Mouse (Mus musculus): Measurements from ENCODE around the gene Trip6.
A peak's percentile ranks its signal among the peaks of the same experiment; 100 is the strongest.

Trip6 gene

DNA sequence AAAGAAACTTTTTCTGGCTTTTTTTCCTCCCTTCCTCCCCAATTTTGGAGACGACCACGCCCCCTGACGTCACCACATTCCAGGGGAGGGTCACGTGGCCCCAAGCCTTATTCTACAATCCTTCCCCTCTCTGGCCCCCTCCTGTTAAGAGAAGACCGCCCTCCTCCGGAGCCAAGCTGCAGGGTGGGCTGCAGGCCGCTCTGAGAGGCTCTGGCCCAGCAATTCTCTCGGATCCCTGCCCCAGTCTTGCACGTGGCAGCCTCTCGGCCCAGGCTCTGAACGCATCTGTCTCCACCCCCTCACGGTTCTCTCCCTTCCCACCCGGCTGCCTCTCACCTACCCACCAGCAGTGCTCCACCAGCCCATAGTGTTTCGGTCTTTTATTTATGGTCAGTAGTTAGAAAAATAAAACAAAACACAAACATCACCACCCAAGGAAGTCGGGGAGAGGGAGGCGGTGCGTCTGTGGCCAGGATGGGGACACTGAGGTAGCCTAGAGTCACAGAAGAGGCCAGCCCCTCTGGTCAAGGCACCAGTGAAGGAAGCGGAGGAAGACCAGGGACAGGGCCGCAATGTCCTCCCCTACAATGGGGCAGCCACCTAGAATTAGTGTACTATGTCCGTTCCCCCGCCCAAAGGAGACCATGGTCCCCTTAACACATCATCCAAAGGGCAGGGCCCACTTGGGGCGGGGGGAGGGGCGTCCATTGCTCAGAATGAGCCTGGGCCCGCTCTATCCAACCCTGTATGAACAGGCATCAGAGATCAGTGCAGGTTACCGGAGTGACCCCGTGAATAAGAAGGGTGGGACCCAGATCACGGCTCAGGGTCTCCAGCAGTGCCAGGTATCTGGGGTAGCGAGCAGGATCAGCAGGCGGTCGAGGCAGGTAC is at the start of gene Trip6:
TSS of gene Trip6 (minus strand) at position 212 of the 891 bp plus-strand sequence.
- peak; percentile 95 for DNase-seq (ENCODE audit: low spot score)

DNA sequence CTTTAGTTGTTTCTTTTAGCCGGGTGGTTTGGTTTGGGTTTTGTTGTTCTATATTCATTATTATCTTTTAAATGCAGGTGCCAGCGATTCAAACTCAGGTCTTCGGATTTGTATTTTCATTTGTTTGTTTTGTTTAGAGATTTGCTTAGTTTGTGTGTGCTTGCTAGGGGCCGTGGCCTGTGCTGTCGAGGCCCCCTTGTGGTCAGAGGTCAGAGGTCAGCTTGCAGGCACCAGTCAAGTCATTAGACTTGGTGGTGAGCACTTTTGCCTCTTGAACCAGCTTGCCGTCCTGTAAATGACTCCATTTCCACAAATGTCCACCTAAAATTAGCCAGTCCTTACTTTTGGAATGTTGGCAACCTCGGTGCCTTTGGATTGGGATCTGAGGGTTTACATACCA is 44.2 kb upstream of the Trip6 start:
- DNase-seq (ENCODE audit: low spot score) = no peak

DNA sequence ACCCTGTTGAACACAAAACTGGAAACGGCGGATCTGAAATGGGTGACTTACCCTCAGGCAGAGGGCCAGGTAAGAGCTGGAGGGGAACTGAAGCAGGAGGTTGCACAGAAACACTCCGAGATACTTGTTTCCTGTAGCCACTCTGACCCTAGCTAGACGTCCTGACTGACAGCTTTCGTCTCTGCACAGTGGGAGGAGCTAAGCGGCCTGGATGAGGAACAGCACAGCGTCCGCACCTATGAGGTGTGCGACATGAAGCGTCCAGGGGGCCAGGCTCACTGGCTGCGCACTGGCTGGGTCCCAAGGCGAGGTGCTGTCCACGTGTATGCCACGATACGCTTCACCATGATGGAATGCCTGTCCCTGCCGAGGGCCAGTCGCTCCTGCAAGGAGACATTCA is 39.9 kb upstream of the Trip6 start:
- no peak for DNase-seq (ENCODE audit: low spot score)

DNA sequence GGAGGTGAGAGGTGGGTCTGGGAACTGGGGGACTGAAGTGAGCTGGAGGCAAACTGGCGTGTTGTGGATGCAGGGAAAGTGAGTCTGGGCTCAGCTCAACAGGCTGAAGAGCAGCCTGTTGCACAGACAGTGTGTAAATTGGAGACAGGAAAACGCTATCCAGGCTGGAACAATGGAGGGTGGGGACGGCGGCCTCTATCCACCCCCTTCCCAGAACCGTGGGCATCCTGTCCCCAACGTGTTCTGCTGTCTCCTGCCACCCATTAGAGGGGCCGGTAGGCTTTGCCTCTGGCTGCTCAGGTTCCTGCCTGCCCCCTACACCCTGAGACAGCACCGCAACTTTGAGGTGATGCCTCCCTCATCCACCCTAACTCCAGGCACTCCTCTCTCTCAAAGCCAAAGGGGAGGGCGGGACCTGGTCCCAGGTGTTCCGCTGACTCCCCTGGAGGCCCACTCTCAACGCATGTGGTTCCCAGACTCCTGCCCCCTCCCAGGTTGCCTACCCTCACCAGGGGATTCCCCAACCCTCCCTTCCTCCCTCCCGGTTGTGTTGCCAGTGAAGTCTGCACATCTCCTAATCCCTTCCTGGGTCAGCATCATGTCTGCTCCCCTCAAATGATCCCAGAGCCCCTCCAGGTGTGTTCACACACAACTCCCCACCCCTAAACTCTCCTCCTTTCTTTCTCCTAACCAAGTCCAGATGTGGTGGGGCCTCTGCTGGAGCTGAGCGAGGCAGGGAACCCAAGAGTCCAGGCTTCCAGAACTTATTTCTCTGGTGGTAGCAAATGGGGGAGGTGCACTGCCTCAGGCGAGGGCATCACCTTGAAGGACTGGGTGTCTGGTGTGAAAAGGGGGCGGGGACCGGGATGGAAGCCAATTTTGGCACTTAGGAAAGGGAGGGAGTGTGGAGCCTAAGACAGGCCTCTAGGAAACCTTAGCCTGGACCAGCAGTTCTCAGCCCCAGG is 38.1 kb upstream of the Trip6 start:
- DNase-seq (ENCODE audit: low spot score) = no peak

DNA sequence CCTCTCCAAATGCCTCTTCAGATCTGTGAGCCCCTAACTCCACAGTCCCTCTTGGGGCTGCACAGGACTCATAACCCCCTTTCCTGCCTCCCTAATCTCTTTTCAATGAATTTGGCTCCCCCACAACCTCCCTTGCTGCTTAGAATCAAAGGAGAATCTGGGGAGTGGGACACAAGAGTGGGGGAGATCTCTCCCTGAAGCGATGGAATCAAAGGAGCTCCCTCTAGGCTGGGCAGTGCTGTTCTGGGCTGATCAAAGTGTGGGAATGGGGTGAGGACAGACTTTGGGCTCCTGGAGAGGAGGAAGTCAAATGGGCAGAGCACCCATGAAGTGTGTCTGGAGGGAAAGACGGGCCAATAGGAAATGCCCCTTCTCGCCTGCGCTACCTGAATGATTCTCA is 37.2 kb upstream of the Trip6 start:
- no peak for DNase-seq (ENCODE audit: low spot score)

DNA sequence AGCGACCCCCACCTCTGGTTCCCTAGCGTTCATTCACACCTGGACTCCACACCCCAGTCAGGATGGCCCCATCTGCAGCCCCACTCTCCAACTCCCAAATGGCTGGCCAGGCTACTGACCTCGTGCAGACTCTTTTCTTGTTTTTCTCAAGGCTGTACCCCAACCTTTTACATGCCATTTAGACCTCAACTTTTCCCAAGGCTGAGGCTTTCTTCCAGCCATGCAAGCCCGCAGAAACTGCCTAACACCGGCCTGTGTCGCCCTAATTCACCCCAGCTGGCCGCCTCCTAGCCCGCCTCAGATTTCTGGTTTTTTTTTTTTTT is 36.8 kb upstream of the Trip6 start:
- DNase-seq (ENCODE audit: low spot score) = no peak

DNA sequence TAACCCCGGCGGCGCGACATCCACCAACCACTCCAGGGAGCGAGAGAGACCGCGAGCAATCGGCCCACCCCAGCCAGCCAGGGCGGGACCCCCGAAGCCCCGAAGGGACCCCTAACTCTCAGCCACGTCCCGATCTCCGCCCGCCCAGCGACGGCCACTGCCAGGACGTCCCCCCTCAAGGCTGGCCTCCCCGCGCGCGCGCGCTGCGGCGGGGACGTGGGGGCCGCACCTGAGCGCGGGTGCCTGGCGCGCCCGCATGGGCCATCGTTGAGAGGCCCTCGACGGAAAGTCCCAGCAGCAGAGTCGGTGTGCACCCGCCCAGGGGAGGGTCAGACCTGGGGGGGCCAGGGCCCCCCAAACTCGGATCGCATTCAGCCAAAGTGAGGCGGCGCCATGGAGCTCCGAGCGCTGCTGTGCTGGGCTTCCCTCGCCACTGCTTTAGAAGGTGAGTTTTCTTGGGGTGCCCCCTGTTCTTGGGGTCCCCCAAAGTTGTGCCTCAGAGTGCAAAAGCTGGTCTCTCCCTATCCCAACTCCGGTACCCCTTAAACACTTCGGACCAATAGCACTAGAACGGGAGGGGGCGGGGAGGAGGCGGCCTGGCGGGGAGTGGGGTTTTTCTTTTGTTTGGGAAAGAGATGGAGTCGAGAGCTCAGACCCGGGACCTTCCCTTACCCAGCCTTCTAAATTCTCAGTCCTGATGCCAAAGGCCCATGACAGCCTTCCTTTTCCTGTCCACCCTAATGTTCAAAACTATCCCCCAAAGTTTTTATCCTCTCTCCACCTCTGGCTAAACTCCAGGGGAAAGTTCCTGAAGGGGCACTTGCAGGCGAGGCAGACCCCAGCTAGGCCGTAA is 36.2 kb upstream of the Trip6 start:
- no peak for DNase-seq (ENCODE audit: low spot score)

DNA sequence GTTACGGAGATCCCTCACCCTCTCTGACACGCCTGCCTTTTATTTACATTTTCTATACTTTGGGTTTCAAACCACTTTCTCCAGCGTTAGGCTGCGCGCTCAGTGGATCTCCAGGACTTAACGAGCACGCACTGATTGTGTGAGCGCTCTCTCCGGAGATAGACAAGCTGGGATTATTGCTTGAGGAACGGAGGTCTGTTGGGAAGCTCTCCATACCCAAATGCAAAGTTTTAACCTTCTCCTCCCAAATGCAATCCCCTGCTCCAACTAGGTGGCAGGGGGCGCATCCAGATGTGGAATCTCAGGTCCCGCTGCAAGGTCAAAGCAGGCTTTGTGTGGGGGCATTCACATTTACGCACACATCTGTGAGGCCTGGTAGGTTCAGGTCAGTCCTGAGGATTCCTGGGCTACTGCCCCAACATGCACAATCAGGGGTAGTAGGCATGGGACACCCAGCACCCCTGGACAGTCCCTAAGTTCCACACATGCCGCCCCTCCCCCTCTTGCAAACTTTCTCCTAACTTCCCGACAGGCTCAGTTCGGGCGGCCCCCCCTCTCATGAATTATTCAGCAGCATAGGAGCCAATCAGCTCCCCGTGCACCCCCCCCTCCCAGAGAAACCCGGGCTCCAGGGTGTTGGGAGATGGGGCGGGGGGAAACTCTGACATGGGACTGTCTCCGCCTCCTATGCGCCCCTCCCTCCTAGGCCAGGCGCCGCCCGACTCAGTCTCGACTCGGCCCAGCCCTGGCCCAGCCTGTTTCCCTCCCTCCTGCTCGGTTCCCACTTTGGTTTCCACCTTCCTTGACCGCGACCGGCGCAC is 35.4 kb upstream of the Trip6 start, which contains the start of gene Ephb4:
TSS of gene Ephb4 (plus strand) at position 726 of the 821 bp plus-strand sequence.
- DNase-seq (ENCODE audit: low spot score) = peak; percentile 78

DNA sequence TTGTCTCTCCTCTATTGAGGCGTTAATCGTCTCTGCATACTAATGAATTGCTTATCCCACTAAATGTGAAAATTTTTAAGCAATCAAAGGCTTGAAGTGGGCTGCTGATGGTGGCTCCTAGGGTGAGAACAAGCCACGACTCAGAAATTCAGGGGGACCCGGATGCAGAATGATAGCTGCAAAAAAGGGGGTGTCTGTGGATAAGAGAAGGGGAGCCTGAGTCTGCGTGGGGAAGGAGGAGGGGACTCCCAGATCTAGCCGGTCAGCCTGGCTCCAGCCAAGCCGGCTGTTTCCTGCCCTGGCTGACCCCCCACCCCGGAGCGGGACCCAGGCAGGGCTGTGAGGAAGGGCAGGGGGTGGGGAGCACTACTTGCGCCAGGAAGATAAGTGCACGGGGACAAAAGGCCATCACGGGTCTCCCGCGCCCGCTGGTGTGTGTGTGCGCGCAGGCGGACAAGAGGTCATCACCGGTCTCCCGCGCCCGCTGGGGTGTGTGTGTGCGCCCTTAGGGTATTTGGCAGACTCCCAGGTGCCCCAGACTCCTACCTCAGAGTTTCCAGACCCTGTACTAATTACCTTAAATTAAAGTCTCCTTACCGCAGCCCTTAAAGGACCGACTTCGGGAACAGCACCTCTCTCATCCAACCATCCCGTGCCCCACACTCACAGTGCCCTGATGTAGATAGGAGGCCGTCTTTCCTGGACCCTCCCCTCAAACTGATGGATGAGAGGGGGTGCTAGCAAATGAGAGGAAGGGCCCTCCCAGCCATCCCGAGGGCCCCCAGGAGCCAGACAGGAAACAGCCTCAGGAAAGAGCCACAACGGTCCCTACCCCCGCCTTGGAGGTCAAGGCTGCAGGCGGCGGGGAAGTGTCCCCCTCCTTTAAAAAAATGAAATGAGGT is 34.5 kb upstream of the Trip6 start:
- no peak for DNase-seq (ENCODE audit: low spot score)

DNA sequence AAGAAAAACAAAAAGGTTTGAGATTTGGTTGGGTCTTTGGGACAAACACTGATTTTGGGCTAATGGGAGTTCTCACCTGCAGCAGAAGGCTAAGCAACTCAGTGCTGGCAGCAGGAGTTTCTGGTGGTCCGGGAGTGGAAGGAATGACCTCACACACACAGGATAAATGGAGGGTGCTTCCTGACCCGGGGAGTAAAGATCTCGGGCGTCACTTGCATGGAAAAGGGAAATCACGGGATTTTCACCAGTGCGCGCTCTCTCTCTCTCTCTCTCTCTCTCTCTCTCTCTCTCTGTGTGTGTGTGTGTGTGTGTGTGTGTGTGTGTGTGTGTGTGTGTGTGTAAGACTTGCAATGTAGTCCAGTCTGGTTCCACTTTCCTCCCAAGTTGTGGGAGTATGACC is 33.7 kb upstream of the Trip6 start:
- no peak for DNase-seq (ENCODE audit: low spot score)

DNA sequence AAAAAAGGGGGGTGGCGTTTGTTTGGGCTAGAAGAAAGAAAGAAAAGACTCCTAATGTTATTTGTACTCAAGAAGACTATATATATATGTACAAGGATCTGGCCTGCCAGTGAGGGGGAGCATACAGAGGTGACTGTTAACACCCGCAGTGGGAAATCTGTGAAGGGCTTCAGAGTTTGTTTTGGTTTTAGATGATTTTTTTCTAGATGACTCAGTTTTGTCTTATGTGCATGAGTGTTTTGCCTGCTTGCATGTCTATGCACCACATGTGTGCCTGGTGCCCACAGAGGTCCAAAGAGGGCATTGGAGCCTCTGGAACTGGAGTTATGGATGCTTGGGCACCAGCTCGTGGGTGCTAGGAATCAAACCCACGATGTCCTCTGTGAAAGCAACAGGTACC is 32.8 kb upstream of the Trip6 start:
- no peak for DNase-seq (ENCODE audit: low spot score)

DNA sequence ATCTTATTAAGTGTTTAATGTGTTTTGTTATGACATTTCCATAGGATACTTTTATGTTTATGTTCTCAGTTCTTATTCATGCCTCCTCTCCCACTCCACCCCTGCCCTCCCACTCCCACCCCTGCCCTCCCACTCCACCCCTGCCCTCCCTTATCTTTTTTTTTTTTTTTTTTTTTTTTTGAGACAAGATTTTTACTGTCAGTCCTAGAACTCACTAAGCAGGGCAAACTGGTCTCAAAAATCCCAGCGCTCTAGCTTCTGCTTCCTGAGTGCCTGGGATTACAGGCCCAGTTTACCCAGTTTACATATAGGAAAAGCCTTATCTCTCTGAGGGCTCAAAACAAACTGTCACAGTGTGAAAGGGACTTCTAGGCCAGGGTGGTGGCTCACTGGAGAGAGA is 32.2 kb upstream of the Trip6 start:
- no peak for DNase-seq (ENCODE audit: low spot score)

DNA sequence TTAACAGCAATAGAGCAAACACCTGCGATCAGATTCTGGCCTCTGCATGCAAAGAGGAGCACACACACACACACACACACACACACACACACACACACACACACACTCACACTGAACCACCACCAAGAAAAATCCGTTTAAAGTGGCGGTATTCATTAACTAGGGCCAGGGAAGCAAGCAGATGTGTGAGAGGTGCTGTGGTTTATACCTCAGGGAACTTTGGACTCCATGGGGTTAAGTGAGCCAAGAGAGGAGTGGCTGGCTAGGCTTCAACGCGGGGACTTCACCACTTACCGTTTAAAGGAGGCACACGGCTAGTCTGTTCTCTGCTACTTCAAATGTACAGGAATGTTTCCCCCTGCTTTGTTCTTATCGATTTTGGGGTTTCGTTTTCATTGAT is 31.6 kb upstream of the Trip6 start:
- DNase-seq (ENCODE audit: low spot score) = no peak

DNA sequence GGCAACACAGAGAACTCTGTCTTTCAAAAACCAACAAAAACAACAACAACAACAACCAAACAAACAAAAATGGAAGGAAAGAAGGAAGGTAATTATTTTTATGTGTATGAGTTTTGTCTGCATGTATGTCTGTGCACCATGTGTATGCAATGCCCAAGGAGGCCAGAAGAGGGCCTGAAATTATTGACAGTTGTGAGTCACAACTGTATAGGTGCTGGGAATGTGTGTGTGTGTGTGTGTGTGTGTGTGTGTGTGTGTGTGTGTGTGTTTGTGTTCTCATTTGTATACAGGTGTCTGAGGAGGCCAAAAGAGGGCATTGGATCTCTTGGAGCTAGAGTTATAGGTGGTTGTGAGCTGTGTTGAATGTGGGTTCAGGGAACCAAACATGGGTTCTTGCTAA is 29.7 kb upstream of the Trip6 start:
- no peak for DNase-seq (ENCODE audit: low spot score)

DNA sequence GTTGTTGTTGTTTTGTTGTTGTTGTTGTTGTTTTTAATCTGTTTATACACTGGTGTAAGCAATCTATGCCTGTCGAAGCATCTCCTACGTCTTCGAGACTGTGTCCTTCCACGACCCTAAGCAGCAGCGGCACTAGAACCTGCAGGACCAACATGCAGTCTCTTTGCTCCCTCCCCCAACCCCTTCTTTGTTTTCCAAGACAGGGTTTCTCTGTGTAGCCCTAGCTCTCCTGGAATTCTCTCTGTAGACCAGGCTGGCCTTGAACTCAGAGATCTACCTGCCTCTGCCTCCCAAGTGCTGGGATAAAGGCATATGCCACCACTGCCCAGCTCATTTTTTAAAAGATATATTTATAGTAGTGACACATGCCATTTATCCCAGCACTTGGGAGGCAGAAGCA is 29.2 kb upstream of the Trip6 start:
- no peak for DNase-seq (ENCODE audit: low spot score)

DNA sequence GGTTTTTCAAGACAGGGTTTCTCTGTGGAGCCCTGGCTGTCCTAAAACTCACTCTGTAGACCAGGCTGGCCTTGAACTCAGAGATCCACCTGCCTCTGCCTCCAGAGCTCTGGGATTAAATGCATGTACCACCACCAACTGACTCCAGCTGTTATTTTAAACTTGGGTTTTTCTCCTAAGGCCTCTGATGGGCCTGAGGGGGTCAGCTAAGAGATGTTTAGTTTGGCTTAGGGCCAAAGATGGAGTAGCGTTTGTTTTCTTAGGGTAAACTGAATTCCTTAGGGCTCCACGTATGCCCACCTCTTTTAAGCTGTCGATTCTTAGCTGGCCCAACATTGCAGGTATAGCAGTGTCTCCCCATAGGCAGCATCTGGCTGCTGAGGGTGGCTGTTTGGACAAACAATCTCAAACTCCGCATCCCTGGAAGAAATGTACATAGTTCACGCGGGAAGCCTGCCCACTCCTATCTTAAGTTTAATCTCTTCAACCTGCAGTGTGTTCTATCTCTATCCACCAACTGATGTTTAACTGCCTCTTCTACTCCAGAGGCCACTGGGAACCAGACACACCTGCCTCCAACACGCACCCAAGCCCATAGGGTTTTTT is 28.3 kb upstream of the Trip6 start:
- DNase-seq (ENCODE audit: low spot score) = no peak

DNA sequence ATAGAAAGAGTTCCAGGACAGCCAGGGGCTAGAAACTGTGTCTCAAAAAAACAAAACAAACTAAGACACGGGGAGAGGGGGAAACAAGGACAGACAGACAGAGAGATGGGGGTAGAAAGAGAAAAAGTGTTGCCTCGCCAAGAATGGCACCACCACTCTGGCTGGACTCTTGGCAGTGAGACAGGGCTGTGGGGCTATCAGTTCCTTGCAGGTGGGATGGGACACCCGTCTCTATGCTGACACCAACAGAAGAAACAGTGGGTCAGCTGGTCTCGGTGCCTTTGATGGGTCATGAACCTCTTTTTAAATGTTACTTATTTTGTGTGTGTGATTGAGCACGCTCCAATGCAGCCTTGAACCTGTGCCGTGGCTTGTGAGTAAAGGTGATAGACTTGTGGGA is 26.0 kb upstream of the Trip6 start:
- DNase-seq (ENCODE audit: low spot score) = no peak

DNA sequence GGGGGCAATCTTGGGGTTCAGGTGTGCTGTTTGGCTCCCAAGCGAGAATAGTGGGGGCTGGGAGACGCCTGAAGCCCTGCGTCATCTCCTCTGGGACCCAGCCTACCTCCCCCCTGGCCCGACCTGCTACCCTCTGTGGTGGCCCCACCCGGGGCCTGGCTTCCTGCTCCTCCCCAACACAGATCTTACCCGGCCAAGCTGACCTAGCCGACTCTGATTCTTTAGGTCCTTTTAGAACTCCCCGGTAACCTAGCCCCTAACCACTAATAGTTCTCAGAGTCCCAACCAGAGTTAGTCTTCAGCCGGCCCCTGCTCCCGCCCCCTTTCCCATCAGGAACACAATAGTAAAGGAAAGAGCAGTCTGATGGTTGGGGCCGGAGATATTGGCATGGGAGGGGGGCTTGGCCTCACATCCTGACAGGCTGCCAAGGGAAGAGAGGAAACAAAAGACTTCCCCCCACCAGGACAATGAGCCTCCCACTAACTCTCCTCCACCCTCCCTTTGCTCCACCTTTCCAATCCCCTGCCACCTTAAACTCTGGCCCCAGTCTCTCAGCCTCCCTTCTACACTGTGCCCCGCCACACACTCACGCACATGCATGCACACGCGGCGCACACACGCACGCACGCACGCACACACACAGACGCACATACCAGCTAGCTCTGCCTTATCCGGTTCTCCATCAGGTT is 25.2 kb upstream of the Trip6 start:
- no peak for DNase-seq (ENCODE audit: low spot score)

DNA sequence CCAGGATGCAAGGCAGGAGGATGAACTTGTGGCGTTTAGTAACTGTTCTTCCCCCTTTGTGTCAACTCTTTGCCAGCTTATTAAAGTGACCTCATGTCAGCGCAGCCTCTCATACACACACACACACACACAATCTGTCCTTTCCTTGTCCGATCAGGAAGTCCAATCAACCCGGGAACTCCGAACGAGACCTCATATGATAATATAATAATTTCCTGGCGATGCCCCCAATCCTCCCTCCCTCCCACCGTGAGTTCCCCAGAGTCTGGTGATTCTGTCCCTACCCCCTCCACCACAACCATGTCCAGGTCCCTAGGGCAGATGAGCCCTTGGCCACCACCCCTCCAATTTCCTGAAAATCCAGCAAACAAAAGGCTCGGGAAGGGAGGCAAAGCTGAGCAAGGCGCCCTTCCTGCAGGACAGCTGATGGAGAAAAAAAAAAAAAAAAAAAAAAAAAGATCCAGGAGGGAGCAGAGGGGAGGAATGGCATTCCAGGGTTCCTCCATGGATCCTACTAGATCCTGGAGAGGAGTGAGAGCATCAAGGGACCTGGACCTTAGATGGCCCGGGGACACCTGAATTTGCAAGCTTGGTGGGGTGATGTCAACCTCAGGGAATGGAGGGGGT is 24.6 kb upstream of the Trip6 start:
- DNase-seq (ENCODE audit: low spot score) = peak; percentile 25

All from urinary bladder, postnatal 25 days (tissue).